Mouse (Mus musculus) macrophage (primary cell): Measurements from ENCODE around the gene Pex16. TPM values are rescaled to one million over a fixed set of nuclear protein-coding genes. Genes with fewer than 3 reads are reported as not detected.

Experiments used
- H3K27ac ChIP-seq: fragments of 350-480 bp; formaldehyde crosslinking; 2 replicates; pipeline ENCODE4 v1.9.0; 2021
- H3K36me3 ChIP-seq: fragments of 350-480 bp; formaldehyde crosslinking; 2 replicates; pipeline ENCODE4 v1.9.0; 2021; ENCODE audit errors: inconsistent target
- H3K4me3 ChIP-seq: fragments of 350-480 bp; formaldehyde crosslinking; 2 replicates; pipeline ENCODE4 v1.9.0; 2021; ENCODE audit errors: inconsistent target
- H3K79me2 ChIP-seq: fragments of 350-480 bp; formaldehyde crosslinking; 2 replicates; pipeline ENCODE4 v1.9.0; 2021; ENCODE audit errors: inconsistent target
- WGBS: methylation state at CpG from one replicate; pipeline ENCODE4 v1.1.7; 2026; ENCODE audit warnings: inconsistent platforms; ENCODE audit not compliant: missing documents; 5-methylcytosine and 5-hydroxymethylcytosine counted together
- polyA plus RNA-seq: library from polyadenylated mRNA; stranded (reverse); fragments of 250-400 nt; gene quantifications from 3 replicates; pipeline ENCODE4 v1.2.4, GENCODE M21; 2018; ENCODE audit warnings: inconsistent platforms

Pex16 gene
- polyA plus RNA-seq, 1 experiment from 2014 or later: 5.9 TPM

GRCm38 (mm10) chr2:92375788-92376187, 1.3 kb downstream of the Pex16 start:
- under 1% methylated on average over 10 of the region's 10 CpGs for WGBS
- Histone ChIP-seq H3K36me3 (peaks cover 33% of the 10 kb centered on the region), H3K27ac (peak overlapping the region; percentile 67), H3K79me2 (peaks cover 21% of the 10 kb centered on the region; the same call in 1 of the 2 replicates), H3K4me3 (peak overlapping the region; percentile 97)

GRCm38 (mm10) chr2:92376300-92376699, 1.8 kb downstream of the Pex16 start:
- no peak overlapping the region for H3K27ac ChIP-seq
- 76% methylated on average over 6 of the region's 6 CpGs for WGBS

GRCm38 (mm10) chr2:92377320-92377719, 2.8 kb downstream of the Pex16 start:
- no peak overlapping the region for H3K4me3 ChIP-seq
- H3K27ac ChIP-seq: no peak overlapping the region
- peaks cover 47% of the 10 kb centered on the region for H3K36me3 ChIP-seq
- H3K79me2 ChIP-seq: peaks cover 21% of the 10 kb centered on the region; the same call in 1 of the 2 replicates
- 90% methylated on average over 6 of the region's 7 CpGs for WGBS

More at GRCm38 (mm10) chr2:92376300-92376699, 1.8 kb downstream of the Pex16 start:
- H3K4me3 ChIP-seq: peak overlapping the region; percentile 97
- peaks cover 21% of the 10 kb centered on the region; the same call in 1 of the 2 replicates for H3K79me2 ChIP-seq
- H3K36me3 ChIP-seq: peaks cover 36% of the 10 kb centered on the region

GRCm38 (mm10) chr2:92379783-92380494, 5.5 kb downstream of the Pex16 start:
- Histone ChIP-seq H3K36me3 (peaks cover 48% of the 10 kb centered on the region), H3K27ac (no peak overlapping the region), H3K79me2 (peaks cover 21% of the 10 kb centered on the region; the same call in 1 of the 2 replicates), H3K4me3 (no peak overlapping the region)
- WGBS: 89% methylated on average over 16 of the region's 17 CpGs

- 82% methylated on average over 6 of the region's 6 CpGs for WGBS
- H3K36me3 ChIP-seq: peaks cover 48% of the 10 kb centered on the region
- H3K79me2 ChIP-seq: peaks cover 19% of the 10 kb centered on the region; the same call in 1 of the 2 replicates
- no peak overlapping the region for H3K27ac ChIP-seq
- no peak overlapping the region for H3K4me3 ChIP-seq
Measured at GRCm38 (mm10) chr2:92380495-92381050, 6.1 kb downstream of the Pex16 start.

GRCm38 (mm10) chr2:92381161-92381560, 6.7 kb downstream of the Pex16 start:
- Histone ChIP-seq H3K36me3 (peaks cover 48% of the 10 kb centered on the region), H3K4me3 (no peak overlapping the region), H3K27ac (no peak overlapping the region), H3K79me2 (peaks cover 13% of the 10 kb centered on the region; the same call in 1 of the 2 replicates)
- WGBS: 86% methylated on average over 5 of the region's 5 CpGs

GRCm38 (mm10) chr2:92381901-92382588, 7.6 kb downstream of the Pex16 start, which contains the start of gene 1700029I15Rik:
1700029I15Rik (plus strand) TSS chr2:92382538.
- Histone ChIP-seq H3K4me3 (no peak within 1 kb of the TSS), H3K79me2 (peaks cover 5% of the 10 kb centered on the region; the same call in 1 of the 2 replicates), H3K27ac (no peak within 1 kb of the TSS), H3K36me3 (peaks cover 48% of the 10 kb centered on the region)
- 97% methylated on average over 5 of the region's 5 CpGs for WGBS

GRCm38 (mm10) chr2:92382759-92383158, 8.3 kb downstream of the Pex16 start:
- Histone ChIP-seq H3K79me2 (no peaks in the 10 kb centered on the region), H3K4me3 (no peak overlapping the region), H3K36me3 (peaks cover 45% of the 10 kb centered on the region), H3K27ac (no peak overlapping the region)
- 80% methylated on average over 4 of the region's 4 CpGs for WGBS

- H3K79me2 ChIP-seq: no peaks in the 10 kb centered on the region
- peaks cover 31% of the 10 kb centered on the region for H3K36me3 ChIP-seq
- no peak overlapping the region for H3K27ac ChIP-seq
- WGBS: 48% methylated on average over 3 of the region's 4 CpGs
- no peak overlapping the region for H3K4me3 ChIP-seq
Measured at GRCm38 (mm10) chr2:92384101-92384500, 9.6 kb downstream of the Pex16 start.

- Histone ChIP-seq H3K79me2 (no peaks in the 10 kb centered on the region), H3K4me3 (no peak overlapping the region), H3K27ac (no peak overlapping the region), H3K36me3 (peaks cover 19% of the 10 kb centered on the region)
- 87% methylated on average over 22 of the region's 22 CpGs for WGBS
Measured at GRCm38 (mm10) chr2:92385113-92386051, 10.9 kb downstream of the Pex16 start.

GRCm38 (mm10) chr2:92386821-92387570, 12.5 kb downstream of the Pex16 start:
- H3K79me2 ChIP-seq: no peaks in the 10 kb centered on the region
- 90% methylated on average over 30 of the region's 30 CpGs for WGBS
- peaks cover 5% of the 10 kb centered on the region; the same call in 1 of the 2 replicates for H3K36me3 ChIP-seq
- H3K4me3 ChIP-seq: no peak overlapping the region
- no peak overlapping the region for H3K27ac ChIP-seq

- 83% methylated on average over 4 of the region's 4 CpGs for WGBS
- H3K36me3 ChIP-seq: no peaks in the 10 kb centered on the region
- H3K27ac ChIP-seq: no peak overlapping the region
Measured at GRCm38 (mm10) chr2:92387646-92388045, 13.2 kb downstream of the Pex16 start.

GRCm38 (mm10) chr2:92388081-92388517, 13.6 kb downstream of the Pex16 start:
- Histone ChIP-seq H3K79me2 (no peaks in the 10 kb centered on the region), H3K36me3 (no peaks in the 10 kb centered on the region), H3K4me3 (no peak overlapping the region), H3K27ac (no peak overlapping the region)
- WGBS: 94% methylated on average over 3 of the region's 3 CpGs

More at GRCm38 (mm10) chr2:92387646-92388045, 13.2 kb downstream of the Pex16 start:
- Histone ChIP-seq H3K79me2 (no peaks in the 10 kb centered on the region), H3K4me3 (no peak overlapping the region)
